Mouse (Mus musculus): Measurements from ENCODE around the gene Lztfl1.
"Not testable (repeated sequence)": the region's sequence is repeated elsewhere in the genome, so short reads cannot be mapped to it uniquely, and the experiment has no call there.

Gene Lztfl1

DNA sequence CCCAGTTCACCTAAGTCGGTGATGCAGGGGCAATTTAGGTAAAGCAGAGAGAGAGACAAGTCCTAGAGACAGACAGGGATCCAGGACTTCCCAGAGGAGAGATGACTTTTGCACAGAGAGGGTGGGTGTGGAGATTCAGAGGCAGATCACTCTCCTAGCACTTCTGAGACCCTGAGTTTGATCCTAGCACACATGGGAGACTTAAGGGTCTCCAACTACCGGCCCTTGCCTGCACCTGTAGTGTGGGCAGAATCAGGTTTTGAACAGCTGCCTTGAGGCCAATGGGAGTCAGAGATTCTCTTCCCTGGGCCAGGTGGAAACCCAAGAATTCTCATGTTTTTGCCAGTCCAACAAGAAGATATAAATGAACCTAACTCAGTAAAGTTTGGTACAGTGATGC, 38.3 kb downstream of the Lztfl1 start:
- no peak for DNase-seq (ENCODE audit: low read depth, low spot score)

DNA sequence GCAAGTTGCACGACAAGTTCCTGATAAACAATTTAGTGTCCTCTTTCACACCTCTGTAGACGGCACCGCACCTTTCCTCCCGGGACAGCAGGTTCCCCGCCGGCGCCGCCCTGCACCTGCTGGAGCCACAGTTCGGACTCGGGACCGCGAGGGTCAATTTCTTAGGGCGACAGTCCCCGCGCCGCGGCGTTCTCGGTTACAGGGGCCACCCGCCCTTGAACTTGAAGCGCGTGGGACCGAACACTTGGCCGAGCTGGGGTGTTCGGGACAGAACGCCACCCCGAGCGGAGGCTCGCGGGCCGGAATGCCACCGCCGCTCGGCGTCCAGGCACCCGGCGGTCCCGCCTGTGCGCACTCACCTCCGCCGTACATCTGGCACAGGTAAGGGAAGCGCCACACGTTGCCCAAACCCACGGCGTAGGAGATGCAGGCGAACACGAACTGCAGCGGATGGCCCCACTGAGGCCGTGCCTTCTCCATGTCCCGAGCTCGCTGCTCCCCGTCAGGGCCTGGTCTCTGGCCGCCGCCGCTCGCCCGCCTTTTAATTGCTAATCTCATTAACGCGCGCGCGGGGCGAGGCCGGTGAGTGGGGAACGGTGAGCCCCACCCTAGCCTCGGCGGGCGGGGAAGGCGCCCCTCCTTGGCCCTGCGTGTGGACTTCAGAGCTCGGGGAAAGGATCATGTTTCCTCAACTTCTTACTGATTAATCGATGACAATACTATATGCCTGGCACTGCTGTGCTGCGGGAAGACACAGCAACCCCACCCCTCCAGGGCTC, 39.0 kb downstream of the Lztfl1 start, which contains the start of the genes Ccr9 and Slc6a20a:
Gene Ccr9 (plus strand): TSS at position 113 of the 779 bp plus-strand sequence.
Gene Slc6a20a (minus strand): TSS at position 559 of the 779 bp plus-strand sequence.
- no peak for DNase-seq (ENCODE audit: low read depth, low spot score)

DNA sequence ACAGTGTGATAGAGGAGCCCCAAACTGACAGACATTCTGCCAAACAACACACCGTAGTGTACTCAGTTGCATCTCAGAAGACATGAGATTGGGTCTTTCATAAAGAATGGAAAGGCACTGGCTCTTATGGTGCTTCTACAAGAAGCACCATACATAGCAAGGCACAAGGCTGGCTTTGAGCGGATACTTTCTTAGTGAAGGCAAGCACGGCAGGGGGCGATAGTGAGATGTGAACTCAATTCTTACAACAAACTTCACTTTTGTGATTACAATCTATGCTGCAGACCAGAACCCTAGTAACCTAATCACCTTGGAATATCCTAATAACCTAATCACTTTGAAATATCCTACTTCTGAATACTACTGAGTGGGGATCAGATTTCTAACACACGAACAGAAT, 51.9 kb downstream of the Lztfl1 start:
- DNase-seq (ENCODE audit: low read depth, low spot score) = peak; percentile 60

DNA sequence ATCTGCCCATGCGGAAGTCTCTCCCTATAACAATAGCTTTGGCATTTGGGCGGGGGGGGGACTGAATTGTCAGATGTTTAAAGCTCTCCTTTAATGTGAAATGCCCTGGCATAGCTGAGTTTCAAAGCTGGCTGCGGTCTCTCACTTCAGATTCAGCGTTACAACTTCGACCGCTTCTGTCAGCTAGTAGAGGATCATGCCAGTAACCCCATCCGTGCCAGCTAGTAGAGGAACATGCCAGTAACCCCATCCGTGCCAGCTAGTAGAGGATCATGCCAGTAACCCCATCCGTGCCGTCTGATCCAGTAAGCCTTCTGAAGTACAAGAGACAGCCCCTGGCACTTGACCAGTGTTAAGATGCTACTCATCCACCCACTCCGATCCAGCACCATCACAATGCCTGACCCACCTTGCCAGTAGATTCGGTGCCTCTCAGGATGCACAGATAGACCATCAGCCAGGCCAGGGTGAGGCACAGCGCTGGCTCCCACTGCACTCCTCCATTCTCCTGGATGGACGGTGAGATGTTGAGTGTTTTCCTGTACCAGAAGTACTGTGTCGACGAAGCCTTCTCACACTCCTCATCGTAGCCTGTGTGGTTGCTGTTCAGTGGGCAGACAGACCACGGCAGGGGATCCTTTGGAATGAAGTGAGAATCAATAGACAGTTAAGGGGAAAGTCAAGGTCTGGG, 57.4 kb downstream of the Lztfl1 start:
- not testable (repeated sequence) for DNase-seq (ENCODE audit: low read depth, low spot score)

DNA sequence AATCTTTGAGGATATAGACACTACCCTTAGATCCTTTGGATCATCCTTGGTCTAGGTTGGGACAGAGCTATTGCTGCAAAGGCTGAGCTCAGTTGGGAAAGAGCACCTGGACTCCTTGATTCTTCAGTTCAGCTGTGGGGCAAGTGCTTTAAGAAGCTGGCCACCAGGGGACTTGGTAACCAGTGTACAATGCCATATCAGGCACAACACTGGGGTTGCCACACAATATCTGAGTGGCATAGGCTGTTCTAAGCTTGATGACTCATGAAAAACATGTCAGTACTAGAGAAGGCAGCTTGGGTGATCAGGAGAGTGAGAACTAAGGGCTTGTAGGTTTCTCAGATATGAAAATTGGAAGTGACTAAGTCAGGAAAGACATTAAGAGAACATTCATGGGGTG, 58.5 kb downstream of the Lztfl1 start:
- DNase-seq (ENCODE audit: low read depth, low spot score) = no peak

DNA sequence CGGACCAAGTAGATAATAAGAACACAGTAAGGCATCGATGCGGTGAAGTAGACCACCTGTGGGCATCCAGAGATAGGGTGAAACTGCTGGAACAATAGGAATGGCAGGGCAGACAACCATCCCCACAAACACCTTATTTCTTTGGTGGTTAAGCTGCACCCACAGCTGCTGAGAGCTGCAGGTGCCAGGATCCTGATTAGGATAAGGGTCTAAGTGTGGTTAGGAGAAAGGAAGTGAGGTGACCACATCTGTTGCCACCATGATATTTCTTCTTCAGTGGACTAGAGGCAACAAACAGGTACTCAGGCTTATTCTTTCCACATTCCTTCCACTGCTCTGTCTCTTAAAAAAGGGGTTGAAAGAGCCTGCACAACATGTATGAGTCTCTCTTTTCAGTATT, 60.0 kb downstream of the Lztfl1 start:
- no peak for DNase-seq (ENCODE audit: low read depth, low spot score)

DNA sequence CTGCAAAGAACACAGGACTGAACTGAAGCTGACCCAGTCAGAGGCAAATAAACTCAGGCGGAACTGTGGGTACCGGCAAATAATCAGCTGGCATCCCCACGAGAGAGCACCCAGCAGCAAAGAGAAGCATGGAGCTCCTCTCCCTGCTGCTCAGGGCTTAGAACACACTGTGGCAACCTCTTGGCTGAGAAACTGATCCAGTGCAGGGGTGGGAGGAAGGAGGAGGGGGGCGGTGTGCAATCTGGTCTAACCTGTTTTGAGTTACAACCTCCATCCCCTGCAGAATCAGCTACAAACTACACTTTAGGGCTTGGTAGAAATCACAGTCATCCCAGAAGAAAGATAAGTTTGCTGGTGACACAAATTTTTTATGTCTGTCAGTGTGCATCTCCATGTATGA, 66.1 kb downstream of the Lztfl1 start:
- DNase-seq (ENCODE audit: low read depth, low spot score) = peak; percentile 21

DNA sequence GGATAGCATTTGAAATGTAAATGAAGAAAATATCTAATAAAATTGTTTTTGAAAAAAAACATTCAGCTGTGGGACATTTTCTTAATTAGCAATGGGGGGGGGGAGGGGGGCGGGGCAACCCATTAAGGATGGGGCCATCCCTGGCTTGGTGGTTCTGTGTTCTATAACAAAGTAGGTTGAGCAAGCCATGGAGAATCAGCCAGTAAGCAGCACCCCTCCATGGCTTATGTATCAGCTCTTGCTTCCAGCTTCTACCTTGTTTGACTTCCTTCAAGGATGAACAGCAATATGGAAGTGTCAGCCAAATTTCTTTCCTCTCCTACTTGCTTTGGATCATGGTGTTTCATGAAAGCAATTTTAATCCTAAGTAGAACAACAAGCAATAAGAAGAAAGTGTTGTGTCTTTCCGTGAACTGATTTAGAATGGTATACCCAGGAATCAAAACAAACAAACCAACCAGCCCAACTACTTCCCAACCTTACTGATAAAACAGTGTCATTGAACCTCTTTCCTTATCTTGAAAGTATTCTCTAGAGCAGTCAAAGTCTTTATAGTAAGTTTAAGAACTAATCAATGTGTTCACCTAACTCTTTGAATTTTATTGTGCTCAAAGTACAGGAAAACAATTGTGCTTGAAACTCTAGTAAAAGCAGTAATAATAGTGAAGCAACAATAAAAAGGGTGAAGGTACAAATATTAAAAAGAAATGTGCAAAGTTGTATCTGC, 67.5 kb downstream of the Lztfl1 start:
- DNase-seq (ENCODE audit: low read depth, low spot score) = no peak
